Mouse (Mus musculus) testis, adult 2 months (tissue): ENCODE measurements around the gene Rasa2.

ENCODE experiments used
- CTCF ChIP-seq: fragments of 200-500 bp; IDR thresholded peaks from 2 replicates; pipeline ENCODE4 v1.5.1; 2012; ENCODE audit warnings: low read depth, mild to moderate bottlenecking, inconsistent platforms, low read length, moderate library complexity; ENCODE audit not compliant: control insufficient read depth, insufficient read depth, insufficient replicate concordance
- POLR2A ChIP-seq: fragments of 200-500 bp; IDR thresholded peaks from 2 replicates; pipeline ENCODE4 v1.6.1; 2012; ENCODE audit warnings: low read depth, mild to moderate bottlenecking, inconsistent platforms, low read length, moderate library complexity; ENCODE audit not compliant: control insufficient read depth

DNA sequence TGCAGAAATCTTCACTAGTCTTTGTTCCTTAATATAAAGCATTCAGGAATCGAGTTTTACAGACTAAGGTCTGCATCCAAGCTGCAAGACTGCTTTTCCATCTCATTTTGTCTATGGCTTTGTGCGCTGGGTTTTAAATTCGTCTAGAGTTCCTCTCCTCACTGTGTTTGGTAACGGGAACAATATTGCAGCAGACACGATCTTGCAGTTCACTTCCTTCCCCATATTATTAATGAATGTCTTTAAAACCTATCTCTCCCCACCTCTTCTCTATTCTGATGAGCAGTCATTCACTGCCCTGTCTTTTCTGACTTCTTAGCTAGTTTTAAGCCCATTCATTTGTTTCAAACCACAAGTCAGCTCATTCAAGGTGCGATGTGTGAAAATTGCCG is 5.7 kb upstream of the Rasa2 start:
- TF ChIP-seq CTCF: no peak
- no peak for TF ChIP-seq POLR2A
